Mouse (Mus musculus) embryo, embryonic 11.5 days (tissue): ENCODE data around the gene Arhgef40.
A peak's percentile ranks its signal among the peaks of the same experiment; 100 is the strongest.
"Not testable (repeated sequence)": the region's sequence is repeated elsewhere in the genome, so short reads cannot be mapped to it uniquely, and the experiment has no call there.

Experiments used
- DNase-seq: peaks from one replicate; pipeline ENCODE4 v3.0.0-alpha.2; 2012; ENCODE audit warnings: low read depth, low spot score

The Arhgef40 gene

GRCm38 (mm10) chr14:52018248-52019050 is 33.9 kb downstream of the Arhgef40 start:
- no peak for DNase-seq

GRCm38 (mm10) chr14:52019051-52019589 is 34.6 kb downstream of the Arhgef40 start:
- peak; percentile 50 for DNase-seq

GRCm38 (mm10) chr14:52019590-52020340 is 35.2 kb downstream of the Arhgef40 start:
- peak; percentile 94 for DNase-seq

- DNase-seq, result peak; percentile 54
Observed at GRCm38 (mm10) chr14:52020486-52021137, 36.1 kb downstream of the Arhgef40 start, which contains the start of gene Zfp219. Gene Zfp219 (minus strand): TSS chr14:52020733.

- DNase-seq, result no peak
Observed at GRCm38 (mm10) chr14:52021138-52021529, 36.6 kb downstream of the Arhgef40 start.

- no peak for DNase-seq
Observed at GRCm38 (mm10) chr14:52021568-52022212, 37.2 kb downstream of the Arhgef40 start.

GRCm38 (mm10) chr14:52022244-52022708 is 37.8 kb downstream of the Arhgef40 start:
- no peak for DNase-seq

GRCm38 (mm10) chr14:52022709-52023459 is 38.4 kb downstream of the Arhgef40 start:
- DNase-seq, result peak; percentile 79

GRCm38 (mm10) chr14:52024133-52024532 is 39.6 kb downstream of the Arhgef40 start:
- no peak for DNase-seq

- DNase-seq, result no peak
Observed at GRCm38 (mm10) chr14:52026342-52026741, 41.8 kb downstream of the Arhgef40 start.

- DNase-seq, result no peak
Observed at GRCm38 (mm10) chr14:52035926-52036325, 51.4 kb downstream of the Arhgef40 start.

GRCm38 (mm10) chr14:52039332-52039731 is 54.8 kb downstream of the Arhgef40 start:
- DNase-seq, result no peak

GRCm38 (mm10) chr14:52042359-52042758 is 57.8 kb downstream of the Arhgef40 start, which contains the start of gene Olfr221:
Gene Olfr221 (minus strand): TSS chr14:52042459.
- not testable (repeated sequence) for DNase-seq

GRCm38 (mm10) chr14:52043446-52043845 is 58.9 kb downstream of the Arhgef40 start:
- DNase-seq, result no peak

- peak; percentile 32 for DNase-seq
Observed at GRCm38 (mm10) chr14:52044901-52045678, 60.6 kb downstream of the Arhgef40 start.

GRCm38 (mm10) chr14:52045966-52046565 is 61.5 kb downstream of the Arhgef40 start:
- DNase-seq, result no peak

- DNase-seq, result not testable (repeated sequence)
Observed at GRCm38 (mm10) chr14:52052720-52053119, 68.2 kb downstream of the Arhgef40 start.
